Mouse (Mus musculus) cerebellum, adult 2 months (tissue): ENCODE results near the gene Astn2.

Experiments
- CTCF ChIP-seq: fragments of 200-500 bp; IDR thresholded peaks from 2 replicates; pipeline ENCODE4 v1.5.1; 2011; ENCODE audit warnings: low read depth, mild to moderate bottlenecking, control low read depth, low read length, moderate library complexity, borderline replicate concordance; ENCODE audit not compliant: insufficient read depth
- POLR2A ChIP-seq: fragments of 200-500 bp; IDR thresholded peaks from 2 replicates; pipeline ENCODE4 v1.6.1; 2011; ENCODE audit warnings: low read length, control low read depth, borderline replicate concordance; ENCODE audit not compliant: insufficient read depth

DNA sequence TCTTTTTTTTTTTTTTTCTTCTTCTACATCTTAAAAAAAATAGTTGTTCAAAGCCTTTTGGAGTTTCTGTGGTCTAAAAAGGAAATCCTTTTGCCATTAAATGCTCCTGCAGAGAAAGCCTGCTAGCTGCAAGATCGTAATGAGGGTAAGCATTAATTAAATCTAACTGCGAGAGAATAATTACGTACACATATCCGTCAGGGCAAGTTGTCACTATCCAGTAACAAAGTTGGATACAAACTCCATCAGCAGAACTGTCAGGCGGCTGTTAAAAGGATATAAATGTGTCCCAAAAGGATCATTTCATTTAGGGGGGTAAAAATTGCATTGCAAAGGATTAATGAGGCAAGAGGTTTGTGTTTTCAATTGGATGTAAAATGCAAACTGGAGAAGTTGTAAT lies 302.4 kb downstream of the Astn2 start:
- TF ChIP-seq CTCF (no peak), POLR2A (no peak)
